Mouse (Mus musculus) forebrain, embryonic 13.5 days (tissue): ENCODE measurements at regions not wholly inside any gene's neighbourhood (a gene's known extent, or its start where the extent isn't known, plus 50 kb on each side); places are given as distances from the start of the nearest gene placed in this dataset.

ENCODE experiments used
- ATAC-seq: fragments of 200-750 bp; cut with Nextera tagmentation; 2 replicates; pipeline ENCODE4 v1.8.0; 2017
- H3K27ac ChIP-seq: fragments of 300-500 bp; sonication (generic); 2 replicates; pipeline ENCODE4 v1.5.1; 2015; ENCODE audit warnings: inconsistent platforms, mild to moderate bottlenecking, moderate library complexity
- H3K27me3 ChIP-seq: fragments of 300-500 bp; sonication (generic); 2 replicates; pipeline ENCODE4 v1.6.1; 2015; ENCODE audit warnings: mild to moderate bottlenecking, inconsistent platforms
- H3K36me3 ChIP-seq: fragments of 300-500 bp; sonication (generic); 2 replicates; pipeline ENCODE4 v1.6.1; 2015; ENCODE audit warnings: mild to moderate bottlenecking, inconsistent platforms; ENCODE audit not compliant: poor library complexity, severe bottlenecking
- H3K4me1 ChIP-seq: fragments of 300-500 bp; sonication (generic); 2 replicates; pipeline ENCODE4 v1.6.1; 2015; ENCODE audit warnings: inconsistent platforms
- H3K4me2 ChIP-seq: fragments of 300-500 bp; sonication (generic); 2 replicates; pipeline ENCODE4 v1.6.1; 2015; ENCODE audit warnings: inconsistent platforms, mild to moderate bottlenecking, moderate library complexity
- H3K4me3 ChIP-seq: fragments of 300-500 bp; sonication (generic); 2 replicates; pipeline ENCODE4 v1.5.1; 2015; ENCODE audit warnings: mild to moderate bottlenecking, inconsistent platforms
- H3K9ac ChIP-seq: fragments of 300-500 bp; sonication (generic); 2 replicates; pipeline ENCODE4 v1.6.1; 2015; ENCODE audit warnings: mild to moderate bottlenecking, inconsistent platforms
- H3K9me3 ChIP-seq: fragments of 300-500 bp; sonication (generic); replicated peaks from 2 replicates; pipeline ENCODE4 v1.6.1; 2016; ENCODE audit warnings: inconsistent platforms
- WGBS: fragments of 180-500 bp; shearing (Covaris S2); methylation state at CpG from one replicate; pipeline ENCODE4 v1.1.7; 2015; 5-methylcytosine and 5-hydroxymethylcytosine counted together

GRCm38 (mm10) chr10:117916280-117916679 lies 70.4 kb upstream of the Rap1b start:
- Histone ChIP-seq H3K27me3 (no peaks in the 10 kb centered on the region), H3K9ac (no peak overlapping the region), H3K36me3 (no peaks in the 10 kb centered on the region), H3K4me3 (no peak overlapping the region), H3K4me1 (no peaks in the 10 kb centered on the region), H3K9me3 (no peaks in the 10 kb centered on the region), H3K27ac (no peak overlapping the region), H3K4me2 (no peak overlapping the region)
- no peak for ATAC-seq
- WGBS: 72% methylated on average over 7 of the region's 7 CpGs

- Histone ChIP-seq H3K9ac (no peak overlapping the region), H3K4me2 (no peak overlapping the region), H3K4me3 (no peak overlapping the region), H3K4me1 (no peaks in the 10 kb centered on the region), H3K27me3 (no peaks in the 10 kb centered on the region), H3K36me3 (no peaks in the 10 kb centered on the region), H3K9me3 (no peaks in the 10 kb centered on the region), H3K27ac (no peak overlapping the region)
- ATAC-seq: no peak
- WGBS: 83% methylated on average over 2 of the region's 2 CpGs
Observed at GRCm38 (mm10) chr10:117917870-117918269, 72.0 kb upstream of the Rap1b start.

- no peak overlapping the region for H3K9ac ChIP-seq
- no peaks in the 10 kb centered on the region for H3K36me3 ChIP-seq
- WGBS: 87% methylated on average over 8 of the region's 8 CpGs
- H3K9me3 ChIP-seq: no peaks in the 10 kb centered on the region
- no peak overlapping the region for H3K4me2 ChIP-seq
- H3K4me1 ChIP-seq: no peaks in the 10 kb centered on the region
- H3K27me3 ChIP-seq: no peaks in the 10 kb centered on the region
- H3K27ac ChIP-seq: no peak overlapping the region
- H3K4me3 ChIP-seq: no peak overlapping the region
- no peak for ATAC-seq
Observed at GRCm38 (mm10) chr10:117918616-117919015, 72.8 kb upstream of the Rap1b start.

GRCm38 (mm10) chr10:117919186-117919941 lies 73.5 kb upstream of the Rap1b start:
- Histone ChIP-seq H3K27ac (no peak overlapping the region), H3K9ac (no peak overlapping the region), H3K9me3 (no peaks in the 10 kb centered on the region), H3K36me3 (no peaks in the 10 kb centered on the region), H3K4me1 (no peaks in the 10 kb centered on the region), H3K4me2 (no peak overlapping the region), H3K27me3 (no peaks in the 10 kb centered on the region), H3K4me3 (no peak overlapping the region)
- 95% methylated on average over 7 of the region's 7 CpGs for WGBS
- ATAC-seq: no peak

- Histone ChIP-seq H3K27ac (no peak overlapping the region), H3K27me3 (no peaks in the 10 kb centered on the region), H3K9ac (no peak overlapping the region), H3K4me1 (peaks cover 5% of the 10 kb centered on the region; the same call in 1 of the 2 replicates), H3K36me3 (no peaks in the 10 kb centered on the region), H3K9me3 (no peaks in the 10 kb centered on the region), H3K4me3 (no peak overlapping the region), H3K4me2 (no peak overlapping the region)
- WGBS: 92% methylated on average over 7 of the region's 7 CpGs
- ATAC-seq: no peak
Observed at GRCm38 (mm10) chr10:117925186-117925585, 79.4 kb upstream of the Rap1b start.

- Histone ChIP-seq H3K27me3 (no peaks in the 10 kb centered on the region), H3K4me1 (peaks cover 5% of the 10 kb centered on the region; the same call in 1 of the 2 replicates), H3K27ac (no peak overlapping the region), H3K4me3 (no peak overlapping the region), H3K9ac (no peak overlapping the region), H3K36me3 (no peaks in the 10 kb centered on the region), H3K9me3 (no peaks in the 10 kb centered on the region), H3K4me2 (no peak overlapping the region)
- 95% methylated on average over 31 of the region's 31 CpGs for WGBS
- no peak for ATAC-seq
Observed at GRCm38 (mm10) chr10:117925611-117926555, 80.0 kb upstream of the Rap1b start.

GRCm38 (mm10) chr10:117928998-117929397 lies 83.2 kb upstream of the Rap1b start:
- 45% methylated on average over 5 of the region's 5 CpGs for WGBS
- H3K4me2 ChIP-seq: no peak overlapping the region
- no peak overlapping the region for H3K27ac ChIP-seq
- no peaks in the 10 kb centered on the region for H3K27me3 ChIP-seq
- no peaks in the 10 kb centered on the region for H3K9me3 ChIP-seq
- ATAC-seq: no peak
- H3K4me1 ChIP-seq: peaks cover 5% of the 10 kb centered on the region; the same call in 1 of the 2 replicates
- no peak overlapping the region for H3K9ac ChIP-seq
- no peak overlapping the region for H3K4me3 ChIP-seq
- no peaks in the 10 kb centered on the region for H3K36me3 ChIP-seq

GRCm38 (mm10) chr10:117934797-117935196 lies 89.0 kb upstream of the Rap1b start:
- no peak overlapping the region for H3K4me2 ChIP-seq
- no peaks in the 10 kb centered on the region for H3K27me3 ChIP-seq
- 79% methylated on average over 9 of the region's 9 CpGs for WGBS
- no peaks in the 10 kb centered on the region for H3K4me1 ChIP-seq
- H3K9ac ChIP-seq: no peak overlapping the region
- H3K36me3 ChIP-seq: no peaks in the 10 kb centered on the region
- no peak overlapping the region for H3K4me3 ChIP-seq
- no peak overlapping the region for H3K27ac ChIP-seq
- no peaks in the 10 kb centered on the region for H3K9me3 ChIP-seq
- ATAC-seq: no peak

GRCm38 (mm10) chr10:117938717-117939116 lies 92.9 kb upstream of the Rap1b start:
- no peak overlapping the region for H3K27ac ChIP-seq

GRCm38 (mm10) chr10:117940441-117941265 lies 94.8 kb upstream of the Rap1b start:
- no peak overlapping the region for H3K4me3 ChIP-seq
- H3K4me2 ChIP-seq: no peak overlapping the region
- no peaks in the 10 kb centered on the region for H3K27me3 ChIP-seq
- ATAC-seq: no peak
- 76% methylated on average over 10 of the region's 10 CpGs for WGBS
- H3K9me3 ChIP-seq: no peaks in the 10 kb centered on the region
- H3K4me1 ChIP-seq: no peaks in the 10 kb centered on the region
- no peak overlapping the region for H3K9ac ChIP-seq
- no peak overlapping the region for H3K27ac ChIP-seq
- H3K36me3 ChIP-seq: no peaks in the 10 kb centered on the region

More at GRCm38 (mm10) chr10:117938717-117939116, 92.9 kb upstream of the Rap1b start:
- H3K36me3 ChIP-seq: no peaks in the 10 kb centered on the region
- H3K9ac ChIP-seq: no peak overlapping the region
- H3K9me3 ChIP-seq: no peaks in the 10 kb centered on the region
- H3K27me3 ChIP-seq: no peaks in the 10 kb centered on the region
- WGBS: 70% methylated on average over 8 of the region's 8 CpGs
- H3K4me3 ChIP-seq: no peak overlapping the region
- ATAC-seq: no peak
- H3K4me1 ChIP-seq: no peaks in the 10 kb centered on the region
- H3K4me2 ChIP-seq: no peak overlapping the region

GRCm38 (mm10) chr10:117941266-117941651 lies 95.4 kb upstream of the Rap1b start:
- Histone ChIP-seq H3K4me1 (no peaks in the 10 kb centered on the region), H3K9me3 (no peaks in the 10 kb centered on the region), H3K36me3 (no peaks in the 10 kb centered on the region), H3K4me3 (no peak overlapping the region), H3K4me2 (no peak overlapping the region), H3K9ac (no peak overlapping the region), H3K27me3 (no peaks in the 10 kb centered on the region), H3K27ac (no peak overlapping the region)
- no peak for ATAC-seq
- WGBS: 82% methylated on average over 3 of the region's 3 CpGs
